Mouse (Mus musculus) adipocyte (in vitro differentiated cells): ENCODE results near the gene Rnaseh2a.
"Not testable (repeated sequence)": the region's sequence is repeated elsewhere in the genome, so short reads cannot be mapped to it uniquely, and the experiment has no call there.

Experiments used
- DNase-seq: peaks from one replicate; pipeline ENCODE4 v3.0.0-alpha.2; 2016; ENCODE audit warnings: low spot score

The Rnaseh2a gene

GRCm38 (mm10) chr8:84933767-84934559 lies 35.6 kb downstream of the Rnaseh2a start:
- DNase-seq, result no peak

GRCm38 (mm10) chr8:84930582-84930981 lies 39.0 kb downstream of the Rnaseh2a start:
- no peak for DNase-seq

GRCm38 (mm10) chr8:84928456-84929306 lies 40.9 kb downstream of the Rnaseh2a start:
- DNase-seq, result peak; percentile 62

GRCm38 (mm10) chr8:84927513-84927912 lies 42.1 kb downstream of the Rnaseh2a start:
- no peak for DNase-seq

- DNase-seq, result no peak
These were observed 44.0 kb downstream of the Rnaseh2a start for GRCm38 (mm10) chr8:84925557-84925956.

GRCm38 (mm10) chr8:84921596-84921995 lies 48.0 kb downstream of the Rnaseh2a start:
- DNase-seq, result peak; percentile 70

- DNase-seq, result no peak
These were observed 50.9 kb downstream of the Rnaseh2a start for GRCm38 (mm10) chr8:84918646-84919045.

GRCm38 (mm10) chr8:84917781-84918180 lies 51.8 kb downstream of the Rnaseh2a start:
- DNase-seq, result no peak

- no peak for DNase-seq
These were observed 54.3 kb downstream of the Rnaseh2a start for GRCm38 (mm10) chr8:84915269-84915668.

GRCm38 (mm10) chr8:84913960-84914359 lies 55.6 kb downstream of the Rnaseh2a start:
- DNase-seq, result no peak

GRCm38 (mm10) chr8:84913502-84913900 lies 56.1 kb downstream of the Rnaseh2a start:
- no peak for DNase-seq

- DNase-seq, result no peak
These were observed 56.6 kb downstream of the Rnaseh2a start for GRCm38 (mm10) chr8:84912895-84913501.

GRCm38 (mm10) chr8:84912391-84912790 lies 57.2 kb downstream of the Rnaseh2a start:
- DNase-seq, result no peak

- DNase-seq, result no peak
These were observed 57.7 kb downstream of the Rnaseh2a start for GRCm38 (mm10) chr8:84911854-84912253.

GRCm38 (mm10) chr8:84910551-84910950 lies 59.0 kb downstream of the Rnaseh2a start:
- no peak for DNase-seq

- no peak for DNase-seq
These were observed 59.6 kb downstream of the Rnaseh2a start for GRCm38 (mm10) chr8:84909949-84910348.

GRCm38 (mm10) chr8:84909162-84909767 lies 60.3 kb downstream of the Rnaseh2a start:
- no peak for DNase-seq

- DNase-seq, result peak; percentile 99
These were observed 61.0 kb downstream of the Rnaseh2a start, which contains the start of gene Dnase2a for GRCm38 (mm10) chr8:84908421-84909161. Gene Dnase2a (plus strand): TSS chr8:84908560.

- DNase-seq, result not testable (repeated sequence)
These were observed 61.6 kb downstream of the Rnaseh2a start for GRCm38 (mm10) chr8:84907979-84908378.

GRCm38 (mm10) chr8:84907493-84907892 lies 62.1 kb downstream of the Rnaseh2a start:
- DNase-seq, result no peak

GRCm38 (mm10) chr8:84907037-84907436 lies 62.5 kb downstream of the Rnaseh2a start:
- DNase-seq, result no peak
